Mouse (Mus musculus): ENCODE results near the gene Olfr102. TPM values are rescaled to one million over a fixed set of nuclear protein-coding genes. Genes with fewer than 3 reads are reported as not detected.

The Olfr102 gene
- polyA plus RNA-seq (2012; rRNA removed) = not detected in 2 replicates

DNA sequence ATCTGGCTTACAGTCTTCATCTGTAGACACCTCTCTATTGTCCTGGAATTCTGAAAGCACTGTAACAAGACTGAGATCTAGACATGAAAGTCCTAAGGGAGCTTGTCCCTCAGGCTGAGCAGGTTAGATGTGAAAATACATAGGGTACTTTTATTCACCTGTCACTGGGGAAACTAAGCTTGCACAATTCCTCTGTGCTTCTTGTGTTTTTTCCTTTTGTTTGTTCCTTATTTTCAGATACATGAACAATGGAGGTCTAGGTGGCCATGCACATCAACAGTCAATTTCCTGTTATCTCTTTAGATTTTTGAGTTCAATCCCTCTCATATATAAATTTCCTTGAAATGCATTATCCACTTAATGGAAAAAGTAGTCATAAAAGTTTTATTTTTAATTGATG is at the start of gene Olfr102:
TSS of gene Olfr102 (minus strand) at position 101 of the 400 bp plus-strand sequence.

DNA sequence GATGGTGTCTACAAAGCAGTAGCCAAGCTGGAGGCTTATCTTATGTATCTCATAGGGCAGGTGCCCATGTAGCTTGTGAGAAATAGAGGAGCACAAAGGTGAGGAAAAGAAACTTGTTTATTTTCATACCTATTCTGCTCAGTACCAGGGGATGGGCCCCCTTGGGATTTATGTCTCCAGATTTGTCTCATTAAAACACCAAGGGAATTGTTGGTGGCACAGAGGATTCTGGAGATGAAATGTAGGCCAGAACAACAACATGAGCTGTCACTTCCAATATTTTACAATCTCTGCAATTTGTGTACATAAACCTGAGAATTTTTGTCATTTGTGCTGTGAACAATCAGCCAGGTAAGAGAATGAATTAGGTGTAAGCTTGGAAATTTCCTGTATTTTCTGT is 42.4 kb upstream of the Olfr102 start, which contains the start of gene Olfr104-ps:
TSS of gene Olfr104-ps (plus strand) at position 301 of the 400 bp plus-strand sequence.

DNA sequence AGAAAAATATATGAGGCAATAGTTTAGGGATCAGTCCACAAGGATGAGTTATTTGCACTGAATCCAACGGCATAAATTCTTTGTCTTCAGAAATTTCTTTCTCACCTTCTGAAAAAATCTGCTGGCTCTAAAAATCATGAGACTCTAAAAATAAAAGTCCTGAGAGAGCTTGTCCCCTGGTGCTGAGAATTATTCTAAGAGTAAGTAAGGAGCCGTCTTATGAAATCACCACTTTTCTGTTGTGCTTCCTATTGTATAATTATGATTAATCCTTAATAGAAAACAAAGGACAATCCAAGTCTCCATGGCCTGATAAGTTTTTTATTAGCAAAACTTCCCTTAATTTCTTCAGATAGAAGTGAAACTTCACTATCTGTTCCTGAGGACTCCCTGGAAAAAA is 22.7 kb upstream of the Olfr102 start, which contains the start of gene Olfr103:
TSS of gene Olfr103 (minus strand) at position 101 of the 400 bp plus-strand sequence.

DNA sequence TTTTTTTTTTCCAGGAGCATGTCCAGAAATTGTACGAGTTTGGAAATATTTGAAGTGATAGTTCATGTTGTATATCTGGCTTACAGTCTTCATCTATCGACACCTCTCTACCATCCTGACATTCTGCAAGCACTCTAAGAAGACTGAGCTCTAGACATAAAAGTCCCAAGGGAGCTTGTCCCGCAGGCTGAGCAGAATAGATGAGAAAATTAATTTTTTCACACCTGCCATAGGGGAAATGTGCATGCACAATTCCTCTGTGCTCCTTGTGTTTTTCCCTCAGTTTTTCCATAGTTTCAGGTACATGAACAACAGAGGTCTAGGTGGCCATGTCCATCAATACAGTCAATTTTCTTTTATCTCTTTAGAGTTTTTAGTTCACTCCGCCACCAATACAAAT is 12.6 kb downstream of the Olfr102 start, which contains the start of gene Olfr101:
TSS of gene Olfr101 (minus strand) at position 101 of the 400 bp plus-strand sequence.

DNA sequence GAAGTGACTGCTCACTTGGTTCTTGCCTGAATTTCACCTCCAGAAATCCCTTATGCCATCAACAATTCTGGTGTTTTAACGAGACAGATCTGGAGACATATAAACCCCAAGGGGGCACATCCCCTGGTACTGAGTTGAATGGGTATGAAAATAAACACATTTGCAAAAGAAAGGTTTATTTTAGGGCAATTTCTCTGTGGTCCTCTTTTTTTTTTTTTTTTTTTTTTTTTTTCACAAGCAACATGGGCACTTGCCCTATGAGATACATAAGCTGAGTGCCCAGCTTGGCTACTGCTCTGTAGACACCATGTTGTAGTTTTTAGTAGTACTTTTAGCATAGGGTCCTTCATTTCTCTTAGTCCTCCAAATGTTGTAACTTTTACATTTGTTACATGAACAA is 33.5 kb downstream of the Olfr102 start, which contains the start of gene Olfr99:
TSS of gene Olfr99 (minus strand) at position 101 of the 400 bp plus-strand sequence.

DNA sequence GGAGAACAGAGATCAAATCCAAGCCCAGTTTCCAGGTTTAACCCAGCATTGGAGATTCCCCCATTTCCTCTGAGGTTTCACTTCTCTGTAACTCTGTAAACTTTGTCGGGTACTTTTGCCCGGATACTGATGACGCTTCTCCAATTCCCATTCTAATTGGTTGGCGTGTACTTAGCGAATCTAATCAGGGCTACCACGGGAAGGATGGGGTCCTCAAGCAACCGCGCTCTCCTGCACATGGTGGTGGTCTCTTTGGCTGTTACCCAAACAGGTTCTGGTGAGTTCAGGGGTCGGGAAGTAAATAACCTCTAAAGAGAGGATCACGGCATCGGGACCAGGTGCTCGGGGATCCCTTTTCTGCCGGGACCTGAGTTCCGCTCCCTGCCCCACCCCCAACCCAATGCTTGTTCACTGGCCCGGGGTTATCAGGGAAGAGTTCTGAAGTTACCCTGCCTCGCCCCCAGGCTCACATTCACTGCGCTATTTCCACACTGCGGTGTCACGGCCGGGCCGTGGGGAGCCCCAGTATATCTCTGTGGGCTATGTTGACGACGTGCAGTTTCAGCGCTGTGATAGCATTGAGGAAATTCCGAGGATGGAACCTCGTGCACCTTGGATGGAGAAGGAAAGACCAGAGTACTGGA is 46.7 kb downstream of the Olfr102 start, which contains the start of gene H2-M3:
TSS of gene H2-M3 (plus strand) at position 163 of the 644 bp plus-strand sequence.

DNA sequence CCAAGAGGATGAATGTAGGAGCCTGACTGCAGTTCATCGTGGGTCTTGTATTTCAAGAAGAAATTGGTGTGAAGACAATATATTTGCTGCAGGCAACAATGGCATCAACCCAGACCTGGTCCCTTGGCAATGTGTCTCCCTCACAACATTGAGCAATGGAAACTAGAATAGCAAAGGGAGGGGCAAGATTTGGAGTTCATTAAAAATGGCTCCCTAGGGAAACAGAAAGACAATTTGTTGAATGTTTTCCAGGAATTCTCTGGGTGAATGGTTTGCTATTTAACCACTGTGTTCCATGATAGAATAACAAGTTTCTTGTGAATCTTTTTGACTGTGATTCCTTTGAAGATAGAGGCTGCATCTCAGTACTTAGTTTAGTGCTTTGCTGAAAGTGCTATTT is 53.2 kb downstream of the Olfr102 start, which contains the start of gene Olfr98:
TSS of gene Olfr98 (minus strand) at position 124 of the 400 bp plus-strand sequence.

Other genes starting within 250 kb of the Olfr102 start
- gene Olfr90, start 228.6 kb downstream of the Olfr102 start, polyA plus RNA-seq (2012; rRNA removed) = not detected in 2 replicates
- gene Olfr91, start 218.8 kb downstream of the Olfr102 start, polyA plus RNA-seq (2012; rRNA removed) = not detected in 2 replicates
- gene Olfr92, start 197.0 kb downstream of the Olfr102 start, polyA plus RNA-seq (2012; rRNA removed) = not detected in 2 replicates
- gene Olfr93, start 155.6 kb downstream of the Olfr102 start, polyA plus RNA-seq (2012; rRNA removed) = not detected in 2 replicates
- gene Ubd, start 123.2 kb downstream of the Olfr102 start, polyA plus RNA-seq (2012; rRNA removed) = 0.15 and 0.41 TPM in 2 replicates
- 0.04 TPM in 1 of 2 replicates, not detected in the other for gene Olfr94, start 116.1 kb downstream of the Olfr102 start, polyA plus RNA-seq (2012; rRNA removed)
- gene Olfr95, start 103.9 kb downstream of the Olfr102 start, polyA plus RNA-seq (2012; rRNA removed) = 0.01 TPM in 1 of 2 replicates, not detected in the other
- not detected in 2 replicates for gene Olfr96, start 96.9 kb downstream of the Olfr102 start, polyA plus RNA-seq (2012; rRNA removed)
- not detected in 2 replicates for gene Olfr97, start 79.7 kb downstream of the Olfr102 start, polyA plus RNA-seq (2012; rRNA removed)
- gene Olfr98, start 53.3 kb downstream of the Olfr102 start, polyA plus RNA-seq (2012; rRNA removed) = not detected in 2 replicates
- gene H2-M3, start 46.8 kb downstream of the Olfr102 start, polyA plus RNA-seq (2012; rRNA removed) = 0.74 and 0.78 TPM in 2 replicates
- not detected in 2 replicates for gene Olfr99, start 33.6 kb downstream of the Olfr102 start, polyA plus RNA-seq (2012; rRNA removed)
- gene Olfr101, start 12.7 kb downstream of the Olfr102 start, polyA plus RNA-seq (2012; rRNA removed) = not detected in 2 replicates
- not detected in 2 replicates for gene Olfr103, start 22.6 kb upstream of the Olfr102 start, polyA plus RNA-seq (2012; rRNA removed)
- gene Olfr104-ps, start 42.5 kb upstream of the Olfr102 start, polyA plus RNA-seq (2012; rRNA removed) = not detected in 2 replicates
- gene Olfr105-ps, start 62.0 kb upstream of the Olfr102 start, polyA plus RNA-seq (2012; rRNA removed) = not detected in 2 replicates
- not detected in 2 replicates for gene Olfr106-ps, start 73.3 kb upstream of the Olfr102 start, polyA plus RNA-seq (2012; rRNA removed)
- gene Olfr107, start 82.2 kb upstream of the Olfr102 start, polyA plus RNA-seq (2012; rRNA removed) = not detected in 2 replicates
- not detected in 2 replicates for gene Olfr108, start 128.4 kb upstream of the Olfr102 start, polyA plus RNA-seq (2012; rRNA removed)
- not detected in 2 replicates for gene Olfr109, start 141.9 kb upstream of the Olfr102 start, polyA plus RNA-seq (2012; rRNA removed)
- not detected in 2 replicates for gene H2-M2, start 166.5 kb upstream of the Olfr102 start, polyA plus RNA-seq (2012; rRNA removed)
- 0.02 TPM in 1 of 2 replicates, not detected in the other for gene Olfr110, start 175.4 kb upstream of the Olfr102 start, polyA plus RNA-seq (2012; rRNA removed)
- 0.05 and 0.14 TPM in 2 replicates for gene Olfr111, start 191.0 kb upstream of the Olfr102 start, polyA plus RNA-seq (2012; rRNA removed)

All from central nervous system, embryonic 14 days (tissue).